Mouse (Mus musculus): ENCODE results near the gene Cplane1. TPM values are rescaled to one million over a fixed set of nuclear protein-coding genes. Genes with fewer than 3 reads are reported as not detected.

Gene Cplane1
- polyA plus RNA-seq, 3 experiments from 2014 or later, result 12.4 to 16.5 (median 16.2) TPM

DNA sequence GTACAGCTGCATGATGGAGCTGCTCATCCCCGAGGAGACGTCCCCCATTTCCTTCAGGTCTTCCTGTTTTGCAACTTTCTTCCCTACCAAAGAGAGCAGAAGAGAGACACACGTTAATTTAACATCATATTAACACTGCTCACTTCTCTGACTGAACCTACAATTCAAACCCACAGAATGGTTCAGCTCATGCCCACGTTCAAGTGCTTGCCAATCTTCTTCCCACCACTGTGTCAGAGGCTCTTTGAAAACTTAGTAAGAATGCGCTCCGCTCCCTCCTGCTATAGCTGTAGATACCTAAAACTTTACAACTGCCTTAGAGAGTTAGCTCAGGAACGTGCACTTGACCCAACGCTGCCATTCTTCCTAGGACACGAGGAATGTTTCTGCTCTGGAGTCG, 134.0 kb downstream of the Cplane1 start:
- ATAC-seq, result no peak

DNA sequence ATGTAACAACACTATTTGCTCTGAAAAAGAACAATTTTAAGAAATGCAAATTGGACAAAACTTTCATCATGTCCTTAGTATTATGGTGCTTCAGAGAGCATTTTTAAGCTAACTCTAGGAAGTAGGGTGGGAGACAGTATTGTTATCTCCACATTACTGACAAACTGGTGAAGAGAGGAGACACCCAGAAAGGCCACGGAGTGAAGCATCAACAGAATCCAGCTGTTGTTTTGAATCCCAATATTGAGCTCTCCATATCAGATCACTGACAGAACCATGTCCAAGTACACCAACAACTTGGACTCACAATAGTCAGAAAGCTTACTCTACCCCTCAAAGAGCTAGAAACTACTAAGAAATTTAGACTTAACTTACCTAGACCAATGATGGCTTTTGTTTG, 136.6 kb downstream of the Cplane1 start:
- no peak for ATAC-seq

DNA sequence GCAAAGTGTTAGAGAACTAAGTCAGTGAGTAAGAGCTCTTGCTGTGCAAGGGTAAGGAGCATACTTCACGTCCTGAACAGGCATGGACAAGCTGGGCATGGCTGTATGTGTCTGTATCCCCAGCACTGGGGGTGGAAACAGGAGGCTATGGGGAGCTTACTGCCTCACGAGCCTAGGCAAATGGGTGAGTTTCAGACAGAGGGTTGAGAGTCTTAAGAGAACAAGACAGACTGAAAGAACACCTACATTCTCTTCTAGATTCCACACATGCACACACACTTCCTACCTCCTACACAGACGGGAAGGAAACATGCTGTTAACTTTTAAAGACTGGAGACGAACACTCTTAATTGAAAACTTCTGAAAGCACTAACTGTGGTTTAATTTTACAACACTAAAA, 148.5 kb downstream of the Cplane1 start:
- no peak for ATAC-seq

DNA sequence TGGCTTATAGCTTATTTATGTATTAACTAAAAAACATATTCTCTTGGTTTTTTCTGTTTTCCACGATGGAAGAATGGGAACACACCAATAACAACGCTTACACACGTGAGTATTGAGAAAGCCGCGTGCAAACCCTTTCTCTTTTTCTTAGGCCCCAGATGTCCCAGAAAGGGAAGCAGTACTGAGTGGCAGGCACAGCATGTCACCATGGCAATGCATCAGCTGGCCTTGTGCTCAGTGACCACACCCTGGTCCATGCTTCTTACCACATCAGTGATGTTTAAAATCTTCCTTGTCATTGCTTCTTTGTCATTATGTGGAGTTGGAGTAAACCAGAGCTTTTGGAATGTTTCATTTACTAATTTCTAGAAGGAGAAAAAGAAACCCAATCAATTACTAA, 150.3 kb downstream of the Cplane1 start:
- ATAC-seq, result no peak

Other genes with a start within 250 kb of the Cplane1 start
- gene Wdr70, start 69.9 kb upstream of the Cplane1 start, polyA plus RNA-seq (2017; shearing (Covaris generic)), result 10 to 100 TPM; 30.0 to 36.8 (median 30.3) TPM
- 10 to 100 TPM in 2 of 3 experiments, 1 to 10 TPM in 1; 9.6 to 11.9 (median 11.2) TPM for gene Nup155, start 59.8 kb upstream of the Cplane1 start, polyA plus RNA-seq (2017; shearing (Covaris generic))